Mouse (Mus musculus) MEL (cell line): Measurements from ENCODE around the gene Tymp. TPM values are rescaled to one million over a fixed set of nuclear protein-coding genes. Genes with fewer than 3 reads are reported as not detected.

Source experiments
- DNase-seq: peaks from one replicate; pipeline ENCODE4 v3.0.0; 2011; ENCODE audit warnings: low read depth, low spot score
- H3K27ac ChIP-seq: 2 replicates; pipeline ENCODE4 v1.5.1; 2012; ENCODE audit warnings: low read depth, mild to moderate bottlenecking, control low read depth, low read length, moderate library complexity; ENCODE audit not compliant: control insufficient read depth
- H3K27me3 ChIP-seq, 2 experiments: fragments of 150-350 bp in 1 of 2; sonication (generic) in 1 of 2; 2 replicates each; pipeline ENCODE4 v1.6.1; 2012; ENCODE audit warnings: low read length in 2 of 2, mild to moderate bottlenecking in 2 of 2, improper control_type of control experiment in 1 of 2, moderate library complexity in 1 of 2; ENCODE audit not compliant: insufficient read depth in 2 of 2, control insufficient read depth in 1 of 2
- H3K36me3 ChIP-seq, 2 experiments: 2 replicates each; pipeline ENCODE4 v1.6.1; 2012 to 2014; ENCODE audit warnings: low read length in 2 of 2, improper control_type of control experiment in 1 of 2, inconsistent platforms in 1 of 2, mild to moderate bottlenecking in 1 of 2; ENCODE audit not compliant: insufficient read depth in 2 of 2, control insufficient read depth in 1 of 2
- H3K4me1 ChIP-seq, 2 experiments: fragments of 150-350 bp in 1 of 2; sonication (generic) in 1 of 2; 2 replicates each; pipeline ENCODE4 v1.6.1; 2012; ENCODE audit warnings: low read length in 2 of 2, improper control_type of control experiment in 1 of 2, mild to moderate bottlenecking in 1 of 2; ENCODE audit not compliant: insufficient read depth in 2 of 2, control insufficient read depth in 1 of 2
- H3K4me3 ChIP-seq, 2 experiments: fragments of 150-350 bp in 1 of 2; sonication (generic) in 1 of 2; 2 replicates each; pipeline ENCODE4 v1.5.1; 2012; ENCODE audit warnings: low read depth in 2 of 2, low read length in 2 of 2, mild to moderate bottlenecking in 2 of 2, moderate library complexity in 2 of 2, control low read depth in 1 of 2, improper control_type of control experiment in 1 of 2; ENCODE audit not compliant: control insufficient read depth in 1 of 2, insufficient read depth in 1 of 2
- H3K79me2 ChIP-seq: 2 replicates; pipeline ENCODE4 v1.6.1; 2012; ENCODE audit warnings: mild to moderate bottlenecking, low read length, moderate library complexity; ENCODE audit not compliant: control insufficient read depth, poor library complexity, insufficient read depth
- H3K9ac ChIP-seq: 2 replicates; pipeline ENCODE4 v1.6.1; 2012; ENCODE audit warnings: low read depth, mild to moderate bottlenecking, control low read depth, low read length, moderate library complexity; ENCODE audit not compliant: control insufficient read depth, poor library complexity, severe bottlenecking
- H3K9me3 ChIP-seq: fragments of 150-350 bp; sonication (generic); replicated peaks from 2 replicates; pipeline ENCODE4 v1.6.1; 2012; ENCODE audit warnings: mild to moderate bottlenecking, low read length, improper control_type of control experiment, moderate library complexity; ENCODE audit not compliant: insufficient read depth
- CHD1 ChIP-seq: IDR thresholded peaks from 2 replicates; pipeline ENCODE4 v1.6.1; 2012; ENCODE audit warnings: low read depth, mild to moderate bottlenecking, inconsistent platforms, low read length, improper control_type of control experiment
- CHD2 ChIP-seq: IDR thresholded peaks from 2 replicates; pipeline ENCODE4 v1.6.1; 2011; ENCODE audit warnings: low read length, improper control_type of control experiment
- GABPA ChIP-seq: IDR thresholded peaks from 2 replicates; pipeline ENCODE4 v1.6.1; 2012; ENCODE audit warnings: low read depth, mild to moderate bottlenecking, inconsistent platforms, low read length, improper control_type of control experiment, moderate library complexity
- GATA1 ChIP-seq: IDR thresholded peaks from 2 replicates; pipeline ENCODE4 v1.6.1; 2011; ENCODE audit warnings: low read depth, low read length, improper control_type of control experiment
- JUND ChIP-seq: IDR thresholded peaks from 2 replicates; pipeline ENCODE4 v1.6.1; 2011; ENCODE audit warnings: low read depth, mild to moderate bottlenecking, improper control_type of control experiment, low read length
- MAX ChIP-seq: IDR thresholded peaks from 2 replicates; pipeline ENCODE4 v1.6.1; 2011; ENCODE audit warnings: low read length, improper control_type of control experiment
- MAZ ChIP-seq: IDR thresholded peaks from 2 replicates; pipeline ENCODE4 v1.6.1; 2012; ENCODE audit warnings: low read depth, mild to moderate bottlenecking, inconsistent platforms, low read length, improper control_type of control experiment
- MXI1 ChIP-seq: IDR thresholded peaks from 2 replicates; pipeline ENCODE4 v1.6.1; 2011; ENCODE audit warnings: mild to moderate bottlenecking, low read depth, low read length, improper control_type of control experiment
- MYB ChIP-seq: IDR thresholded peaks from 2 replicates; pipeline ENCODE4 v1.6.1; 2011; ENCODE audit warnings: mild to moderate bottlenecking, low read depth, low read length, improper control_type of control experiment
- NRF1 ChIP-seq: IDR thresholded peaks from 2 replicates; pipeline ENCODE4 v1.6.1; 2014; ENCODE audit warnings: low read depth, mild to moderate bottlenecking, inconsistent platforms, low read length, improper control_type of control experiment, moderate library complexity; ENCODE audit not compliant: poor library complexity, insufficient read depth, severe bottlenecking
- RAD21 ChIP-seq: IDR thresholded peaks from 2 replicates; pipeline ENCODE4 v1.6.1; 2011; ENCODE audit warnings: mild to moderate bottlenecking, low read depth, low read length, improper control_type of control experiment
- TAL1 ChIP-seq: IDR thresholded peaks from 2 replicates; pipeline ENCODE4 v1.6.1; 2012; ENCODE audit warnings: mild to moderate bottlenecking, inconsistent platforms, low read length, moderate library complexity, mixed read lengths
- TCF12 ChIP-seq: IDR thresholded peaks from 2 replicates; pipeline ENCODE4 v1.6.1; 2014; ENCODE audit warnings: low read depth, mild to moderate bottlenecking, inconsistent platforms, low read length, improper control_type of control experiment, moderate library complexity
- UBTF ChIP-seq: IDR thresholded peaks from 2 replicates; pipeline ENCODE4 v1.6.1; 2012; ENCODE audit warnings: low read depth, mild to moderate bottlenecking, inconsistent platforms, low read length, improper control_type of control experiment, moderate library complexity, borderline replicate concordance; ENCODE audit not compliant: insufficient read depth
- USF2 ChIP-seq, 2 experiments: IDR thresholded peaks; 2 replicates each; pipeline ENCODE4 v1.6.1; 2011 to 2012; ENCODE audit warnings: improper control_type of control experiment in 2 of 2, low read length in 2 of 2, borderline replicate concordance in 1 of 2, inconsistent platforms in 1 of 2, low read depth in 1 of 2, mild to moderate bottlenecking in 1 of 2; ENCODE audit not compliant: insufficient read depth in 1 of 2
- ZKSCAN1 ChIP-seq: IDR thresholded peaks from 2 replicates; pipeline ENCODE4 v1.6.1; 2012; ENCODE audit warnings: low read depth, mild to moderate bottlenecking, inconsistent platforms, low read length, improper control_type of control experiment, moderate library complexity
- ZNF384 ChIP-seq: IDR thresholded peaks from 2 replicates; pipeline ENCODE4 v1.6.1; 2012; ENCODE audit warnings: low read depth, mild to moderate bottlenecking, inconsistent platforms, low read length, improper control_type of control experiment
- polyA plus RNA-seq, 2 experiments: library from polyadenylated mRNA; stranded (reverse) in 1 of 2; unstranded in 1 of 2; fragments of >175 nt in 1 of 2; fragments of >200 nt in 1 of 2; gene quantifications; 2 replicates each; pipeline versions ENCODE4 v1.2.1 to v1.2.4; 2012; ENCODE audit warnings: low replicate concordance in 2 of 2, low read depth in 1 of 2; ENCODE audit not compliant: insufficient read length in 2 of 2, insufficient read depth in 1 of 2, missing spikeins in 1 of 2
- total RNA-seq: library from RNA; depleted of rRNA; stranded (reverse); fragments of 300-350 nt; gene quantifications from 2 replicates; pipeline ENCODE4 v1.2.3, GENCODE M21; 2012

Tymp gene
- total and polyA plus RNA-seq, 3 experiments, result 1.5 to 2.0 TPM; not detected in 1

DNA sequence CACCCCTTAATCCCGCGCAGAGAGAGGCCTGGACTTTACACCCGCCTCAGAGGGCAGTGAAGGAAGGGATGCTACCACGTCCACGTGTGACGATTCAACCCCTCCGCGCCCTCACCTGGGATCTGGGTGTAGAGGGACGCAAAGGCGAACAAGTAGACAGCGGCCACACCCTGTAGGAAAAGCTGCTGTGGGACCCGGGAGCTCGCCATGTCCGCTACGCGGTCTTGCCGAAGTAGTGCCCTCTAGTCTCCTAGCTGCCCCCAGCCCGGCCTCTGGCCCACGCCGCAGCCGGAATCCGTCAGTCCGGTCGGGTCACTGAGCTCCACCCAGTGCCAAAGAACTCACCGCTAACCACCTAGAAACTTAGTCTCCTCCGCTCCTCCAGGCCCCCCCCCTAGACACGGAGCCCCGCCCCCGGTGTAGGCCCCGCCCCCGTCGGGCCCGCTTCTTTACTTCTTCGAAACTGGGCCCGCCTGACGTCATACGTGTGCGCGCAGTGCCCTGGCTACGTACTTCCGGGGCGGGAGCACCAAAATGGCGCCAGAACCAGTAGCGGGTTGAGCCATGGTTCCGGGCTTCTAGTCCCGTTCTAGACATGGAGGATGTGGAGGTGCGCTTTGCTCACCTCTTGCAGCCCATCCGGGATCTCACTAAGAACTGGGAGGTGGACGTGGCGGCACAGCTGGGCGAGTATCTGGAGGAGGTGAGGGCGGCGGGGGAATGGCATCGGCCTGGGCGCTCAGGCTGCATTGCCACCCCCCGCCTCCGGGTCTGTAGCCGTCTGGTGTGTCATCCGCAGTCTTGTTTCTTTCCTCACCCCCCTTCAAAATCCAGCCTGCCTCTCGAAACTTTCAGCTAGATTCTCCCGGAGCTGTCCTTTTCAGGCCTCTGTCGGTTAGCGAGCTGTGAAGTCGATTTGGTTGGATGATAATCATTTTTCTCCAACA lies 21.3 kb downstream of the Tymp start, which contains the start of the genes Lmf2 and Ncaph2 (continued):
- TF ChIP-seq MAZ (peak; percentile 80; the same call in 1 of the 2 replicates), TCF12 (peak; percentile 62), ZNF384 (peak; percentile 23; the same call in 1 of the 2 replicates), UBTF (no peak), GABPA (no peak), MXI1 (peak; percentile 79)

DNA sequence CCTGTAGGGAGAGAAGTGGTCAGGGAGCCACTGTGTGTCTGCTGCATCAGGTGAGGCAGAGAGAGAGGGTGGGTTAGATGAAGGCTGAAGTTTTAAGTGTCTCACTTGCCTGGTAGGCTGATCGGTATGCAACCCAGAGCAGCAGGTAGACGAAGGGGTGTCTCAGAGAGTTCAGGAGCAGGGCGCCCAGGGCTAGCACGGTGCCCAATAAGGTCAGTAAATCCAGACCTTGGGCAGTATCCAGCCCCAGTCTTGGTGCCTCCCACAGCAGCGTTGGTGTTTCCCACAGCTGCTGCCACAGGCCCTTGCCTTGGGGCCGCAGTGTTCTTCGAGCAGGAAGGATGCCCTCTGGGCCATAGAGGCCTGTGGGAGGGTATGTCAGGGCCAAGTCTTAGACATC lies 22.4 kb downstream of the Tymp start:
- H3K9me3 ChIP-seq, result no peaks in the 10 kb centered on the region
- peak overlapping the region; percentile 91 for H3K4me3 ChIP-seq
- TF ChIP-seq ZNF384 (no peak), GATA1 (no peak), NRF1 (no peak), GABPA (no peak), CHD1 (no peak), ZKSCAN1 (no peak), MAX (no peak), RAD21 (no peak), CHD2 (no peak), JUND (no peak), USF2 (IDR thresholded peaks at IDR 0.05; ENCODE audit: borderline replicate concordance in 1 of 2, insufficient read depth in 1 of 2, low read depth in 1 of 2, low read length in 2 of 2) (no peak), TAL1 (no peak), MYB (no peak)
- no peak overlapping the region for H3K27ac ChIP-seq
- H3K27me3 ChIP-seq, result no peaks in the 10 kb centered on the region
- peaks cover 0 to 27% of the 10 kb centered on the region in 2 experiments for H3K36me3 ChIP-seq
- no peak for DNase-seq
- H3K9ac ChIP-seq, result peak overlapping the region; percentile 90
- peaks cover 43% of the 10 kb centered on the region for H3K79me2 ChIP-seq
- peaks cover 21% of the 10 kb centered on the region in 2 experiments for H3K4me1 ChIP-seq
